Mouse (Mus musculus) ES-Bruce4 (cell line): ENCODE measurements around the gene Adat3.
"Not testable (repeated sequence)": the region's sequence is repeated elsewhere in the genome, so short reads cannot be mapped to it uniquely, and the experiment has no call there.

ENCODE experiments used
- CTCF ChIP-seq: IDR thresholded peaks from one replicate; pipeline ENCODE4 v1.8.1; 2011; ENCODE audit warnings: low read depth, low read length
- POLR2A ChIP-seq: IDR thresholded peaks from one replicate; pipeline ENCODE4 v1.8.1; 2011; ENCODE audit warnings: low read length; ENCODE audit not compliant: insufficient read depth

DNA sequence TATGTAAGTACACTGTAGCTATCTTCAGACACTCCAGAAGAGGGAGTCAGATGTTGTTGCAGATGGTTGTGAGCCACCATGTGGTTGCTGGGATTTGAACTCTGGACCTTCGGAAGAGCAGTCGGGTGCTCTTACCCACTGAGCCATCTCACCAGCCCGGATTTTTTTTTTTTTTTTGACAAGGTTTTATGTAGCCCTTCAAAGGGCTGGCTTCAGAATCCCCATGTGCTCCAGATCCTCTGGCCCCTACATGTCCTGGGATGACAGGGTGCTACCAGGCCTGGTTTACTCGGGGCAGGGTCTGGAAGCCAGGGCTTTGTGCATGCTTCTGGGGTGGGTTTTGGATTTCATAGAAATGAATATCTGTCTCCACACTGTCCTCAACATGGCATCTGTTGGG is 3.0 kb downstream of the Adat3 start, which contains the start of gene Gm49322:
- not testable (repeated sequence) for TF ChIP-seq CTCF, POLR2A
